Mouse (Mus musculus): ENCODE results near the gene Hacd4. TPM values are rescaled to one million over a fixed set of nuclear protein-coding genes. Genes with fewer than 3 reads are reported as not detected.

Gene Hacd4
- 2.2 and 6.4 TPM in 2 replicates for polyA plus RNA-seq (2014; fragmentation: Nextera tagmentation; extraction: Ambion mirVana)

DNA sequence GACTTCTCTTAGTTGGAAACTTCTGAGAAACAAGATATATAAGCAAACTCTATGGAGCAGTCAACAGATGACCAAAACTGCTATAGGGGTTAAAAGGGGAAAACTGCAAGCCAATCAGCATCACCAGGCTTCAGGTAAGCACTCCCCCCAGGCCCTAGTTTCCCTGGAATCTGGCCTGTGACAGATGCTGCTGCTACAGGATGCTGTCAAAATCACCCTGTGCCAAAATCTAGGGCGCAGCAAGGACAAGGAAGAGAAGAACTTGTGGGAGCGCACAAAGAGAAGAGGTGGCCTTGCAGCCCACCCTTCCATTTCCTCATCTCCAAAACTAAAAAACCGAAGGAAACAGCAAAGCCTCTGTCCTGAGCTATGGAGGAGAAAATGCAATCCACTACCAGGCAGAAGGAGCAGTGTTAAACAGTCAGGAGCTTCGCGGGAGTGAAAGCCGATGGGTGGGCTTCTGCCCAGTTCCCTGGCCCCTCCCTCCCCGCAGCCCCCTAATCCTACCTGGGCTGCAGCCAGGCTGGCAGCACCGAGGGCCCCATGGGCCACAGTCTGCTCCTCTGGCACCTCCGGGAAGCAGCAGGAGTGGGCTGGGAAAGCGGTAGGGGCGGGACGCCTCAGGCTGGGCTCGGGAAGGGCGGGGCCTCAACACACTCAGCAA is at the start of gene Hacd4:
TSS of gene Hacd4 (minus strand) at position 603 of the 664 bp plus-strand sequence.
- peak within 1 kb of the TSS; percentile 45 for H3K4me2 ChIP-seq (ENCODE audit: low read depth, low read length)
- no peaks in the 10 kb centered on the region for H3K27me3 ChIP-seq (ENCODE audit: control insufficient read depth, insufficient read depth, low read length)
- H3K36me3 ChIP-seq (ENCODE audit: control insufficient read depth, insufficient read depth, low read length), result no peaks in the 10 kb centered on the region
- no peak within 1 kb of the TSS for H3K27ac ChIP-seq (ENCODE audit: low read depth, low read length)
- peak within 1 kb of the TSS; percentile 19 for H3K4me3 ChIP-seq (ENCODE audit: low read depth, low read length)
- 7% methylated on average over 14 of the region's 14 CpGs for WGBS
- H3K9me3 ChIP-seq (ENCODE audit: control insufficient read depth, low read length), result no peaks in the 10 kb centered on the region
- ATAC-seq (ENCODE audit: low read depth), result peak; percentile 65; the same call in 1 of the 2 replicates
- H3K4me1 ChIP-seq (ENCODE audit: control insufficient read depth, insufficient read depth, low read length), result no peaks in the 10 kb centered on the region
- peak within 1 kb of the TSS; percentile 37; the same call in 1 of the 2 replicates for H3K9ac ChIP-seq (replicated peaks; ENCODE audit: low read depth, low read length)

DNA sequence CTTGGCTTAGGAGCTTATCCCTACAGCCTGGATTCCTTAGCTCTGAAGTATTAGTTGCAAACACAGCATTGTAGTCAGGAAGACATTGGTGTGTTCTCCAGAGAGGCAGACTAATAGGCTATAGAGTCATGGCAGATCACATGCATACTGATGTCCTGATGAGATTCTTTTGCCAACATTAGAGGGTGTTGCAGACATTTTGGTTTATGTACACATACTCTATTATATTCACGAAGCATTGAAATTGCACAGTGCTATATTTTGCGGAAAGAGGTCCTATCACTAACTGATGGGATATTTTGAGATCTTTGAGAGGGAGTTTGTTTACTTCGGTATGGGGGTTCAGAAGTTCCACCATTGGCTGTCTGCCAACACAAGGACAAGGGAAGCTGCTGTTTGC is 49.4 kb upstream of the Hacd4 start:
- Histone ChIP-seq H3K9ac (replicated peaks; ENCODE audit: low read depth, low read length) (no peak overlapping the region), H3K27ac (ENCODE audit: low read depth, low read length) (no peak overlapping the region), H3K9me3 (ENCODE audit: control insufficient read depth, low read length) (no peaks in the 10 kb centered on the region), H3K4me3 (ENCODE audit: low read depth, low read length) (no peak overlapping the region), H3K4me2 (ENCODE audit: low read depth, low read length) (no peak overlapping the region), H3K36me3 (ENCODE audit: control insufficient read depth, insufficient read depth, low read length) (no peaks in the 10 kb centered on the region), H3K27me3 (ENCODE audit: control insufficient read depth, insufficient read depth, low read length) (no peaks in the 10 kb centered on the region), H3K4me1 (ENCODE audit: control insufficient read depth, insufficient read depth, low read length) (no peaks in the 10 kb centered on the region)
- 86% methylated on average over 3 of the region's 3 CpGs for WGBS
- ATAC-seq (ENCODE audit: low read depth), result no peak

DNA sequence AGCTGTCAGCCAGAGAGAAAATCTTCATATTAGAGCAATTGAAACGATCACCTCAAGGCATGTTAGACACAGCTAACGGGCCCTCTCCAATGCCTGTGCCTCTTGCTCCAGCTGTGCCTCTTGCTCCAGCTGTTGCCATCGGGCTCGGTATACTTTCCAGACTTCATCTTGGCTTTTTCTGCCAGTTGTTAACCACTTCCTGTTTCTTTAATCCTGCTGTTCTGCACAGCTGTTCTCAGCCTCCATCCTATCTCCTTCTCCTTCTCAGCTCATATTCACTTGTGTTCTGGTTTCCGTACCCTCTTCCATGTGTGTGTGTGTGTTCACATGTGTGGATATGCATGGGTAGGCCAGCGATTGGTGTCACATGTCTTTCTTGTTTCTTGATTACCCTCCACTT is 41.4 kb upstream of the Hacd4 start:
- 85% methylated on average over 6 of the region's 6 CpGs for WGBS
- H3K9me3 ChIP-seq (ENCODE audit: control insufficient read depth, low read length), result no peaks in the 10 kb centered on the region
- ATAC-seq (ENCODE audit: low read depth), result no peak

DNA sequence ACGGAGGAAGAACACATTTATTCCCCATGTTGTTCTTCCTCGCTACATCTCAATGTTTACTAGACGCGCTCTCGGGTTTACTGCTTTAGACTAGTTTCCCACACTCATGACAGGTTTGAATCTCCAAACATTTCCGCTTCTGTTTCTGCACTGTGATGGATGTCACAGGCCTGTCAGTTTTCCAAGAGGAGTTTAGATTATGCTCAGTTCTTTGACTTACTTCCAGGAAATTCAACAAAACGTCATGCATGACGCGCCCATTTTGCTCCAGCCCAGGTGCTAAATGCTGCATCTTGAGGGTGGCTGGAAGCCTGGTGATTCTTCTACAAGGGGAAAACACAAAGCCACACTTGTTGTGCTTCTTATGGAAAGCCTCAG is 40.1 kb upstream of the Hacd4 start:
- Histone ChIP-seq H3K36me3 (ENCODE audit: control insufficient read depth, insufficient read depth, low read length) (no peaks in the 10 kb centered on the region), H3K4me1 (ENCODE audit: control insufficient read depth, insufficient read depth, low read length) (no peaks in the 10 kb centered on the region), H3K27me3 (ENCODE audit: control insufficient read depth, insufficient read depth, low read length) (no peaks in the 10 kb centered on the region), H3K4me2 (ENCODE audit: low read depth, low read length) (no peak overlapping the region), H3K4me3 (ENCODE audit: low read depth, low read length) (no peak overlapping the region), H3K9me3 (ENCODE audit: control insufficient read depth, low read length) (no peaks in the 10 kb centered on the region), H3K27ac (ENCODE audit: low read depth, low read length) (no peak overlapping the region), H3K9ac (replicated peaks; ENCODE audit: low read depth, low read length) (no peak overlapping the region)
- WGBS, result 86% methylated on average over 9 of the region's 9 CpGs
- ATAC-seq (ENCODE audit: low read depth), result no peak

More for the DNA sequence above, 41.4 kb upstream of the Hacd4 start:
- Histone ChIP-seq H3K4me3 (ENCODE audit: low read depth, low read length) (no peak overlapping the region), H3K4me1 (ENCODE audit: control insufficient read depth, insufficient read depth, low read length) (no peaks in the 10 kb centered on the region), H3K4me2 (ENCODE audit: low read depth, low read length) (no peak overlapping the region), H3K27ac (ENCODE audit: low read depth, low read length) (no peak overlapping the region), H3K9ac (replicated peaks; ENCODE audit: low read depth, low read length) (no peak overlapping the region), H3K36me3 (ENCODE audit: control insufficient read depth, insufficient read depth, low read length) (no peaks in the 10 kb centered on the region), H3K27me3 (ENCODE audit: control insufficient read depth, insufficient read depth, low read length) (no peaks in the 10 kb centered on the region)

DNA sequence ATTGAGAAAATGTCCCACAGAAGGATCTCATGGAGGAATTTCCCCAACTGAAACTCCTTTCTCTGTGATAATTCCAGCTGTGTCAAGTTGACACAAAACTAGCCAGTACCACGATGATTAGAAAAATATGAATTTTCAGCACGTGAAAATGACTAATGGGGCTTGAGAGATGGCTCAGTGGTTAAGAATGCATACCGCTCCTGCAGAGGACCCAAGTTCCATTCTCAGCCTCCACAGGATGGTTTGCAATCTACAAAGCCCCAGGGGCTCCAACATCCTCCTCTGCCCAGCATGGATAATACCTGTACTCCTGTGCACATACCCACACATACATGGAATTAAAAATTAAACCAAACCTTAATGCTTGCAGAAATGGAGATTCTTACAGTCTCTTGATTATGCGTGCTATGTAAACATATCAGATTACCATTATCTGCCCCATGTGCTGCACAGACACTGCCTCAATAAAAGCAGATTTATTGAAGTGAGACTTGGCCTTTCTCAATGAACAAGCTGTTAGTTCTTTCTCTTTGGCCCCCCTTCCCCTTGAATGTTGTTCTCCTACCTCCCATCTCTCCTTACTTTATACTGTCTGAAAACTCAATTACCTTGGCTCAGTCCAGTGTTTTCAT is 39.6 kb upstream of the Hacd4 start:
- 82% methylated on average over 4 of the region's 4 CpGs for WGBS
- no peaks in the 10 kb centered on the region for H3K4me1 ChIP-seq (ENCODE audit: control insufficient read depth, insufficient read depth, low read length)
- no peak overlapping the region for H3K4me3 ChIP-seq (ENCODE audit: low read depth, low read length)
- no peak overlapping the region for H3K27ac ChIP-seq (ENCODE audit: low read depth, low read length)
- no peaks in the 10 kb centered on the region for H3K9me3 ChIP-seq (ENCODE audit: control insufficient read depth, low read length)
- H3K9ac ChIP-seq (replicated peaks; ENCODE audit: low read depth, low read length), result no peak overlapping the region
- H3K36me3 ChIP-seq (ENCODE audit: control insufficient read depth, insufficient read depth, low read length), result no peaks in the 10 kb centered on the region
- no peak for ATAC-seq (ENCODE audit: low read depth)
- H3K27me3 ChIP-seq (ENCODE audit: control insufficient read depth, insufficient read depth, low read length), result no peaks in the 10 kb centered on the region
- no peak overlapping the region for H3K4me2 ChIP-seq (ENCODE audit: low read depth, low read length)

DNA sequence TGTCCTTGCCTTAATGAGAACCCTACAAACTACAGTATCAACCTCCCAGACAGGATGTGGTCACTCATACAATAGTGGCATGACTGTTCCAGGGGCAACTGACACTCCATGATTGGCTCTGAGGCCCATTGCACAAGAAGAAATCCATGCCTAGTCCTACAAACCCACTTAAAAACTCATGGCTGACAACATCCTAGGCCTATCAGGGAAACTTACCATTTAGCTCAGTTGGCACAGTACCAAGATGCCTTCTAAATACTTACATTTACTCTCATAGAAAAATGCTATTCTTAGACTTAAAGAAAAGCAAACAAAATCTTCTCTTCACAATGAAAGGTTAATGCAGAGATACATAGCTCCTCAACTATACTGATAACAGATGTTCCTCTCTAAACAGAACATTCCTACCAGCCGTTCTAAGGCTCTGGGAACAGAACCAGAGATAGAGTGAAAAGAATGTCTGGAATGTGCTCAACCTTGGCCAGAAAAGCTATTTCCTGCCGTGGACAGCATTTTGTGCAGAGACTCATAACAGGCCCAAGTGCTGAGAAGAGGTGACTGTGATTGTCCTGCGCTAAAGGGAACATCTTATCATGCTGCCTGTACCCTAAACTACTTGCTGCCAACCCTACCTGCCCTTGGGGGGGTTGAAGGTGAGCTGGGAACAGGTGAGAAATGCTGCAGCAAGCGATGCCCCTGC is 37.9 kb upstream of the Hacd4 start:
- Histone ChIP-seq H3K9me3 (ENCODE audit: control insufficient read depth, low read length) (no peaks in the 10 kb centered on the region), H3K36me3 (ENCODE audit: control insufficient read depth, insufficient read depth, low read length) (no peaks in the 10 kb centered on the region), H3K9ac (replicated peaks; ENCODE audit: low read depth, low read length) (no peak overlapping the region), H3K27ac (ENCODE audit: low read depth, low read length) (no peak overlapping the region), H3K4me2 (ENCODE audit: low read depth, low read length) (no peak overlapping the region), H3K4me3 (ENCODE audit: low read depth, low read length) (no peak overlapping the region), H3K4me1 (ENCODE audit: control insufficient read depth, insufficient read depth, low read length) (no peaks in the 10 kb centered on the region), H3K27me3 (ENCODE audit: control insufficient read depth, insufficient read depth, low read length) (no peaks in the 10 kb centered on the region)
- WGBS, result 66% methylated on average over 4 of the region's 4 CpGs
- ATAC-seq (ENCODE audit: low read depth), result no peak

DNA sequence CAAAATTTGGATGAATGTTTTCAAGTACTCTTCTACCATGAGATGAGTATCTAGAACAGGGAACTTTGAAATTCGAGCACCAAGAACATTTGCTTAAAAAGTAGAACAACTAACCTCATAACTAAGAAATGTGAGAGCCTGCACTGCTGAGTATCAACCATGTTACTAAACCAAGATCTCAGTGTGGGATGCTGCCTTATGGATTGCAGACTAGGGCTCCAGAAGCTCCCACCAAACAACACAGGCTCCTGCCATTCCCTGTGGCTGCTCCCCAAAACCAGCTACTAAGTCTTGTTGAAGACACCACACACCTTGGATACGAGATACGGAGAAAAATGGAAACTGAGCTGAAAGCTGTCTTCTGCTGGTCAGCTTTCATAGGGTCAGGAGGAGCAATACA is 37.4 kb upstream of the Hacd4 start:
- no peaks in the 10 kb centered on the region for H3K9me3 ChIP-seq (ENCODE audit: control insufficient read depth, low read length)
- no peak overlapping the region for H3K4me3 ChIP-seq (ENCODE audit: low read depth, low read length)
- H3K9ac ChIP-seq (replicated peaks; ENCODE audit: low read depth, low read length), result no peak overlapping the region
- H3K27me3 ChIP-seq (ENCODE audit: control insufficient read depth, insufficient read depth, low read length), result no peaks in the 10 kb centered on the region
- ATAC-seq (ENCODE audit: low read depth), result no peak
- WGBS, result 88% methylated on average over 3 of the region's 3 CpGs
- H3K27ac ChIP-seq (ENCODE audit: low read depth, low read length), result no peak overlapping the region
- no peak overlapping the region for H3K4me2 ChIP-seq (ENCODE audit: low read depth, low read length)
- no peaks in the 10 kb centered on the region for H3K36me3 ChIP-seq (ENCODE audit: control insufficient read depth, insufficient read depth, low read length)
- H3K4me1 ChIP-seq (ENCODE audit: control insufficient read depth, insufficient read depth, low read length), result no peaks in the 10 kb centered on the region

DNA sequence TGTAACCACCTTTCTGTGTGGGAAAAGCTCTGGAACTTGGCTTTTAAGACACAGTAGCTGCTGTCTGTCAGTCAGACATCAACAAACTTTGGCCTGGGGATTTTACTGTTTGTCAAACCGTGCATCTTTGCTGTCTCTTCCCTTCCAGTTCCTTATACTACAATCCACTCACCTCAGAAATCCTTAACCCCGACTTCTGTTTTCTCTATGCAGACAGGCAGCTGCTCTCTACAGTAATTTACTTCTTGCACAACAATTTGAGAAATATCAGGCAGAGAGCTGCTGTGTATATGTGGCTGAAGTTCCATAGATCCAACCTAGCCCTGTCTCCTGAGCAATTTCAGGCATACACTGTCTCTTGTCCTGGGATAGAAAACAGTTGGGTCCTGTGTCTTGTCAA is 32.8 kb upstream of the Hacd4 start:
- Histone ChIP-seq H3K9ac (replicated peaks; ENCODE audit: low read depth, low read length) (no peak overlapping the region), H3K9me3 (ENCODE audit: control insufficient read depth, low read length) (no peaks in the 10 kb centered on the region), H3K36me3 (ENCODE audit: control insufficient read depth, insufficient read depth, low read length) (no peaks in the 10 kb centered on the region), H3K4me1 (ENCODE audit: control insufficient read depth, insufficient read depth, low read length) (no peaks in the 10 kb centered on the region), H3K27ac (ENCODE audit: low read depth, low read length) (no peak overlapping the region), H3K4me3 (ENCODE audit: low read depth, low read length) (no peak overlapping the region), H3K4me2 (ENCODE audit: low read depth, low read length) (no peak overlapping the region), H3K27me3 (ENCODE audit: control insufficient read depth, insufficient read depth, low read length) (no peaks in the 10 kb centered on the region)
- no peak for ATAC-seq (ENCODE audit: low read depth)
- WGBS, result 77% methylated on average over 2 of the region's 2 CpGs

DNA sequence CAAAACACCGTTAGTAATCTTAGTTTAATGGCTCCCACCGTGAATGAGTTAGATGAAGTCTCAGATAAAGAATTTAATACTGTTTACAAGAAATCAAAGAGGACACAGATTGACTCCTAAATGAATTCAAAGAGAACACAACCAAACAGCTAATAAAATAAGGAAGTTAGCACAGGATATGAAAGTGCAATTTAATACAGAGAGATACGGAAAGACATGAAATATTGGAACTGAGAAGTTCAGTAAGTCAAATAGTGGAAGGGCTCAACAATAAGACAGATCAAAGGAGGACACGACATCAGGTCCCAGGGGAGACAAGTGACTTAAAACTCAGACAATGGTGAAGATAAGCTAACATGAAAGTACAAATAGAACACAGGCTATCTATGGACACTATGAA is 25.8 kb upstream of the Hacd4 start:
- H3K9ac ChIP-seq (replicated peaks; ENCODE audit: low read depth, low read length), result no peak overlapping the region
- H3K36me3 ChIP-seq (ENCODE audit: control insufficient read depth, insufficient read depth, low read length), result no peaks in the 10 kb centered on the region
- no peak for ATAC-seq (ENCODE audit: low read depth)
- H3K4me3 ChIP-seq (ENCODE audit: low read depth, low read length), result no peak overlapping the region
- no peaks in the 10 kb centered on the region for H3K4me1 ChIP-seq (ENCODE audit: control insufficient read depth, insufficient read depth, low read length)
- H3K9me3 ChIP-seq (ENCODE audit: control insufficient read depth, low read length), result no peaks in the 10 kb centered on the region
- no peak overlapping the region for H3K4me2 ChIP-seq (ENCODE audit: low read depth, low read length)
- no peak overlapping the region for H3K27ac ChIP-seq (ENCODE audit: low read depth, low read length)
- 85% methylated on average over 4 of the region's 4 CpGs for WGBS
- H3K27me3 ChIP-seq (ENCODE audit: control insufficient read depth, insufficient read depth, low read length), result no peaks in the 10 kb centered on the region

Measured in neural tube, embryonic 14.5 days (tissue).